Mouse (Mus musculus) WW6 (cell line): Measurements from ENCODE around the gene Dnah8.

Experiments
- DNase-seq: peaks from one replicate; pipeline ENCODE4 v3.0.0-alpha.2; 2013; ENCODE audit warnings: low read depth, low spot score

The Dnah8 gene

DNA sequence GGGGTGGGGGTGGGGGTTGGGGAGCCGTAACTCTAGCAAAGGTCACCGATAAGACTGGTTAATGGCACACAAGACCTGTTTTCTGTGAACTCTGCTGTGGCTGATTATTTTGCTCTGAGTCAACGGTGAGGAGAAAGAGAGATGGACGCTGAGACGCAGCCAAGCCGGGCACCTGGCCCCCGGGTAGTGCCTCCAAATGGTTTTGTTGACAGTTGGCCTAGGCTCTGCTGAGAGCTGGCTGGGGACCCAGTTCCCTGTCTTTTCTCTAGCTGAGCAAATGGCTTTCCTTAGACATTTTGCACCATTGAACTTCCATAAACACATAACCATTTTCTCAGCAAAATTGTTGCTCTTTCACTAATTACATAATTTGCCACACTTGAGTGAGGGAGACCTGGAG is 253.3 kb downstream of the Dnah8 start:
- DNase-seq: no peak

DNA sequence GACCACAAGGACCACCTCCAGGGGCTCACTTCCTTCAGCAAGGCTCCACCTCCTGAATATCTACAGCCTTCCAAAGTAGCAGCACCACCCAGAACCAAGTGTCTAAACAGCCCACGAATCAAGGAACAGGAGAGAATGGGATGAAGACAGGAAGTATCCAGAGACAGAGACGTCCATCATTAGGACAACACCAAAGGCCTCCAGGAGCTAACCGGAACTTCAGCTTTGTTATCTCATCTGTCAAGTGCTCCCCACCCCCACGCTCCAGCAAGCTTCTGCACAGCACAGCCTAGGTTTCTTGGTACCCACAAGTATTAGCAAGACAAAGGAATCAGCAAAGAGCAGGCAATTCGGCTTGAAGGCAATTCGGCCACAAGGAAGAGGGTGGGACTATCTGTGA is 254.5 kb downstream of the Dnah8 start:
- DNase-seq: no peak

- no peak for DNase-seq
Observed at GRCm38 (mm10) chr17:30880391-30880790, 256.2 kb downstream of the Dnah8 start.

DNA sequence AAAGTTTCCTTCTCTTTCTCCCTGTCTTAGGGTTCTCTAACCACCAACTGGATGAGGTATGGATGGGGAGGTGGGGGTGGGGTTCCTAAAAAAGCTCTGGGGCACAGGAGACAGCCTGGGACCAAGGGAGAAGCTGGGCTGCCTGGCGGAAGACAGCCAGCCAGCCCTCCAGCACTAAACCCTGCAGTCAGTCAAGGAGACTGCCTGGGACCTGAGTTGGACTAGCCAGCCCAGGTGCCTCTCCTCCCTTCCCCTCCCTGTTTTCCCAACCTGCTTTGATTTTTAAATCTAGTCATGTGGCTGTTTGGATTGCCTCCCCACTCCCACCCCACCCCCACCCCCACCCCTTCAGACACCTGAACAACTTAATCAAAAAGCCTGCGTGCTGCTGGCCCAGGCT is 256.8 kb downstream of the Dnah8 start:
- DNase-seq: no peak

DNA sequence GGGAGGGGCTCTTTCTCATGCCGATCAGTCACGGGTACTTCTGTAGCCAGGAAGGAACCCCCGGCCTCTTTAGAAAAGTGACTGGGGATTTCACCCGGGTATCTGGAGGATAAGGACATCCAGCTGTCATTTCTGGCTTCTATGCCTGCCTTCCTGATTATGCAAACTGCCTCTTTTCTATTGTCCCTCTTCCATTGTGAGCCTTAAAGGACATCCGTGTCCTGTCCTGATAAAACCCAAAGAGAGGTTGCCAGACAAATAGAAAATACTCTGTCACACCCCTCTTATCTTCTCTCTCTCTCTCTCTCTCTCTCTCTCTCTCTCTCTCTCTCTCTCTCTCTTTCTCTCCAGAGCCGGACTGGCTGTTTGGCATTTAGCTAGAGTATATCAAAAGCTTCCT is 258.1 kb downstream of the Dnah8 start:
- DNase-seq: no peak

- no peak for DNase-seq
Observed at GRCm38 (mm10) chr17:30883534-30883933, 259.4 kb downstream of the Dnah8 start.

- no peak for DNase-seq
Observed at GRCm38 (mm10) chr17:30892086-30892485, 267.9 kb downstream of the Dnah8 start.

DNA sequence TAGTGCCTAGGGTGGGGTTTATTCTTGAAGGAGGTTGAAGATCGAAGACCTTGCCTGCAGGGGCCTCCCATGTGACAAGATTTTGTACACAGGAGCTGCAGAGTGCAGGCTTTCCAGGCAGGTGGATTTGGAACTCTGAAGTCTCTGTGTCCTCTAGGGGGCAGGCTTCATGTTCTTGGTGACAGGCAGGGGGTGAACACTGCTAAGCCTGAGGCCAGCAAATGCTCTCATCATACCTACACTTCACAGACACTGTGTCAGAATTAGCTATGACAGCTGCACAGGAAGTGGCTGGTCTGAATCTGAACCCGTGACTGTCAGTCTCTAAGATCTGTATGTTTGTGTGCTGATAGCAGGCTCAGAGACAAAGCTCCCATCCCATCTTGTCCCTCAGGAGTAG is 268.6 kb downstream of the Dnah8 start:
- DNase-seq: no peak

- no peak for DNase-seq
Observed at GRCm38 (mm10) chr17:30897075-30897474, 272.9 kb downstream of the Dnah8 start.

GRCm38 (mm10) chr17:30901627-30902026 is 277.5 kb downstream of the Dnah8 start, which contains the start of gene Glp1r:
Gene Glp1r, plus strand, starts transcription at chr17:30901817.
- DNase-seq: no peak

DNA sequence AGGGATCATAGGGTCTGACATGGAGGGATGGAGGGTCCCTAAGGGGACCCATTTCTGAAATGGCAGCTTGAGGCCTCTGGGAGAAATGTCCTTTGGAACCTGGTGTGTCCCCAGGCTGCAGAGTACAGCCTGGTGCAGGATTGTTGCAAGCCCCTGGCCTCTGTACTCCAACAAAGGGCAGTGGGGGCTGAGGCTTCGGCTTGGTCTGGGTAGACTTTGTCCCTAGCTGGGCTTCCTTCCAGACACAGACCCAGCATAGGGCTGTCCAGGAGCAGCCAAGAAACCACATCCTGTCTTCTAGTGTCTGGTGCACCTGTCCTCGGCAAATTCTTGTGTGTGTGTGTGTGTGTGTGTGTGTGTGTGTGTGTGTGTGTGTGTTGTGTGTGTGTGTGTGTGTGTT is 279.9 kb downstream of the Dnah8 start:
- no peak for DNase-seq

GRCm38 (mm10) chr17:30907577-30907976 is 283.4 kb downstream of the Dnah8 start:
- DNase-seq: no peak

- no peak for DNase-seq
Observed at GRCm38 (mm10) chr17:30910866-30911731, 286.9 kb downstream of the Dnah8 start.

GRCm38 (mm10) chr17:30911732-30912088 is 287.6 kb downstream of the Dnah8 start:
- no peak for DNase-seq

- no peak for DNase-seq
Observed at GRCm38 (mm10) chr17:30912536-30912935, 288.4 kb downstream of the Dnah8 start.

DNA sequence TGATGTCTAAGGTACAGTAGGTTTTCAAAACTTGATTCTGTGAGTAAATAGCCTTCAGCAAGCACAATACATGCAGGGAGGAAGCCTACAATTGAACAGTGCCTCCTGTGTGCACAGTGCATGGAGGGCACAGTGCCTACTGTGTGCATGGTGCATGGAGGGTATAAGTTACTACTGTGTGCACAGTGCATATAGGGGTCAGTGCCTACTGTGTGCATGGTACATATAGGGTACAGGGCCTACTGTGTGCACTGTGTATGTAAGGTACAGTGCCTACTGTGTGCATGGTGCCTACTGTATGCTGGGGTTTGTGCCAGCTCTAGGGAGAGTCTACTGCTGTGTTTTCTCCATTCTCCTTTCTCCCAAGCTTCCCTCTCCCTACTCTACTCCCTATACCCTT is 290.1 kb downstream of the Dnah8 start:
- no peak for DNase-seq

DNA sequence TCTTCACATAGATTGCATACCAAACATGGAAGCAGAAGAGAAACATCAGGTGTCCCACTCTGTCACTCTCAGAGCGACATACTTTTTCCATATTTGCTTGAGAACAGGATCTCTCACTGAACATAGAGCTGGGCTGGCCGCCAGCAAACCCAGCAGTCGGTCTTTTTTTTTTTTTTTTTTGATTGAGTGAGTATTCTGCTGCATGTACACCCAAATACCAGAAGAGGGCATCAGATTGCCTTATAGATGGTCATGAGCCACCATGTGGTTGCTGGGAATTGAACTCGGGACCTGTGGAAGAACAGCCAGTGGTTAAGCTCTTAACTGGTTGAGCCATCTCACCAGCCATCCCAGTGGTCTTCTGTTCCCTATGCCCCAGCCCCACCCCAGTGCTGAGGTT is 299.4 kb downstream of the Dnah8 start:
- DNase-seq: no peak
